ENCODE assay signal across 1 mouse cellular context in genomic region chr4:155841003-155841454, GRCm38 (mm10).
TF ChIP-seq lines count a peak whose summit lies in the region.

No protein-coding gene starts in this region.

TF ChIP-seq in MEL, 35 proteins besides CTCF, POLR2A, EP300 and RAD21:
- no peak for TF ChIP-seq E2F4 (IDR thresholded peaks at IDR 0.05; ENCODE audit: borderline replicate concordance, low read depth, low read length)
- TF ChIP-seq TBP (IDR thresholded peaks at IDR 0.05; ENCODE audit: low read depth, low read length) = peak; percentile 11; the same call in 1 of the 2 replicates
- peak; percentile 68; the same call in 1 of the 2 replicates for TF ChIP-seq MAZ (IDR thresholded peaks at IDR 0.05; ENCODE audit: low read depth, low read length)
- no peak for TF ChIP-seq POLR2AphosphoS5 (IDR thresholded peaks at IDR 0.05; ENCODE audit: borderline replicate concordance, low read depth, low read length)
- peak; percentile 40; the same call in 1 of the 2 replicates for TF ChIP-seq NELFE (IDR thresholded peaks at IDR 0.05; ENCODE audit: low read depth, low read length)
- TF ChIP-seq TAL1 (IDR thresholded peaks at IDR 0.05; ENCODE audit: low read length) = no peak
- no peak for TF ChIP-seq KAT2A (conservative IDR thresholded peaks at IDR 0.05; ENCODE audit: low read depth, low read length)
- TF ChIP-seq MEF2A (IDR thresholded peaks at IDR 0.05; ENCODE audit: extremely low read depth, insufficient replicate concordance, low read depth, low read length, poor library complexity, severe bottlenecking) = no peak
- TF ChIP-seq BHLHE40 (IDR thresholded peaks at IDR 0.05; ENCODE audit: borderline replicate concordance, low read depth, low read length) = no peak
- no peak for TF ChIP-seq POLR2AphosphoS2 (IDR thresholded peaks at IDR 0.05; ENCODE audit: low read length)
- no peak for TF ChIP-seq NRF1 (IDR thresholded peaks at IDR 0.05; ENCODE audit: insufficient read depth, low read depth, low read length, poor library complexity, severe bottlenecking)
- TF ChIP-seq MAX (IDR thresholded peaks at IDR 0.05; ENCODE audit: low read length) = peak; percentile 17; the same call in 1 of the 2 replicates
- no peak for TF ChIP-seq MYB (IDR thresholded peaks at IDR 0.05; ENCODE audit: low read depth, low read length)
- TF ChIP-seq TCF12 (IDR thresholded peaks at IDR 0.05; ENCODE audit: low read depth, low read length) = 0 out of 2 replicates have a peak, but pooled peaks have one; percentile 6
- no peak for TF ChIP-seq MAFK (IDR thresholded peaks at IDR 0.05; ENCODE audit: borderline replicate concordance, low read depth, low read length)
- TF ChIP-seq GATA1 (IDR thresholded peaks at IDR 0.05; ENCODE audit: low read depth, low read length) = no peak
- 0 out of 2 replicates have a peak, but pooled peaks have one; percentile 6 for TF ChIP-seq SMC3 (IDR thresholded peaks at IDR 0.05; ENCODE audit: low read depth, low read length)
- no peak for TF ChIP-seq MYC (IDR thresholded peaks at IDR 0.05; ENCODE audit: low read depth, low read length)
- TF ChIP-seq MXI1 (IDR thresholded peaks at IDR 0.05; ENCODE audit: low read depth, low read length) = peak; percentile 81; the same call in 1 of the 2 replicates
- no peak for TF ChIP-seq ZC3H11A (IDR thresholded peaks at IDR 0.05; ENCODE audit: low read depth, low read length)
- TF ChIP-seq GABPA (IDR thresholded peaks at IDR 0.05; ENCODE audit: low read depth, low read length) = no peak
- TF ChIP-seq ZMIZ1 (IDR thresholded peaks at IDR 0.05; ENCODE audit: low read depth, low read length) = no peak
- peak; percentile 51; the same call in 1 of the 2 replicates for TF ChIP-seq SIN3A (IDR thresholded peaks at IDR 0.05; ENCODE audit: low read length)
- no peak for TF ChIP-seq USF2 (IDR thresholded peaks at IDR 0.05; ENCODE audit: borderline replicate concordance in 1 of 2, insufficient read depth in 1 of 2, low read depth in 1 of 2, low read length in 2 of 2)
- no peak for TF ChIP-seq HCFC1 (IDR thresholded peaks at IDR 0.05; ENCODE audit: low read depth, low read length)
